8 mouse cellular contexts compared by ENCODE assay signal in genomic region chrX:169112662-169113061, GRCm38 (mm10).
A peak's percentile ranks its signal among the peaks of the same experiment; 100 is the strongest.
DNase-seq lines count a peak whose midpoint lies in the region; ATAC-seq lines count a peak whose summit lies in the region.

No protein-coding gene starts in this region.

- H3K9ac ChIP-seq in stomach, embryonic 14.5 days (replicated peaks; ENCODE audit: low read depth, low read length) = no peak overlapping the region

- ATAC-seq in stomach, embryonic 14.5 days (ENCODE audit: insufficient number of reproducible peaks, insufficient read depth, low FRiP score, low read depth) = peak; percentile 53; the same call in 1 of the 2 replicates
- ATAC-seq in inflammation-experienced regulatory T-cells, adult 6 months = no peak

- 0 out of 2 replicates have a peak overlapping the region, but pooled peaks have one; percentile 10 for H3K27ac ChIP-seq in stomach, embryonic 14.5 days (ENCODE audit: low read length)

- H3K36me3 ChIP-seq in stomach, embryonic 14.5 days (ENCODE audit: control insufficient read depth, insufficient read depth, low read length) = no peaks in the 10 kb centered on the region

- H3K27me3 ChIP-seq in stomach, embryonic 14.5 days (ENCODE audit: control insufficient read depth, insufficient read depth, low read length) = no peaks in the 10 kb centered on the region

- peak; percentile 2 for DNase-seq in embryo, embryonic 11 days
- no peak for DNase-seq in embryo, embryonic 9.5 days (ENCODE audit: extremely low spot score)
- peak; percentile 2 for DNase-seq in ovary, adult 18-20 months (ENCODE audit: low spot score)
- no peak for DNase-seq in ovary, postnatal 14 days (ENCODE audit: low spot score)
- peak; percentile 31 to 47 for DNase-seq in kidney, adult 8-10 months
- no peak for DNase-seq in right cerebral cortex, adult 2 months (ENCODE audit: low spot score in 2 of 2)

- H3K4me2 ChIP-seq in stomach, embryonic 14.5 days (replicated peaks; ENCODE audit: low read depth, low read length) = no peak overlapping the region

- no peaks in the 10 kb centered on the region for H3K4me1 ChIP-seq in stomach, embryonic 14.5 days (ENCODE audit: control insufficient read depth, insufficient read depth, low read length)

- H3K4me3 ChIP-seq in stomach, embryonic 14.5 days (ENCODE audit: low read depth, low read length) = no peak overlapping the region

- 52% methylated on average over 4 of the region's 4 CpGs for WGBS in stomach, embryonic 14.5 days

- no peaks in the 10 kb centered on the region for H3K9me3 ChIP-seq in stomach, embryonic 14.5 days (ENCODE audit: control insufficient read depth, low read depth, low read length)

Comparison
In these comparisons a context has a peak if more than half of its experiments do, and no peak if none do; other contexts are left out.
1. DNase-seq: peak in embryo, embryonic 11 days (single experiment), ovary, adult 18-20 months (single experiment) and kidney, adult 8-10 months (2 of 2); none in embryo, embryonic 9.5 days (single experiment), ovary, postnatal 14 days (single experiment) and right cerebral cortex, adult 2 months (0 of 2).